Mouse (Mus musculus) CH12.LX (cell line): ENCODE measurements around the gene Fgd1.

Source experiments
- CHD2 ChIP-seq: IDR thresholded peaks from 2 replicates; pipeline ENCODE4 v1.6.1; 2011; ENCODE audit warnings: low read length, improper control_type of control experiment
- CTCF ChIP-seq, 2 experiments: IDR thresholded peaks in 1 of 2; conservative IDR thresholded peaks in 1 of 2; 2 replicates each; pipeline ENCODE4 v1.5.1; 2011 to 2012; ENCODE audit warnings: low read depth in 2 of 2, low read length in 2 of 2, improper control_type of control experiment in 1 of 2, inconsistent platforms in 1 of 2, mild to moderate bottlenecking in 1 of 2, moderate library complexity in 1 of 2
- ETS1 ChIP-seq: conservative IDR thresholded peaks from 2 replicates; pipeline ENCODE4 v1.6.1; 2012; ENCODE audit warnings: low read depth, mild to moderate bottlenecking, inconsistent platforms, low read length, improper control_type of control experiment, moderate library complexity
- GABPA ChIP-seq: IDR thresholded peaks from 2 replicates; pipeline ENCODE4 v1.6.1; 2012; ENCODE audit warnings: low read depth, low read length, improper control_type of control experiment, inconsistent platforms; ENCODE audit not compliant: insufficient replicate concordance
- HCFC1 ChIP-seq: IDR thresholded peaks from 2 replicates; pipeline ENCODE4 v1.6.1; 2012; ENCODE audit warnings: low read depth, mild to moderate bottlenecking, inconsistent platforms, low read length, improper control_type of control experiment
- JUND ChIP-seq: conservative IDR thresholded peaks from 2 replicates; pipeline ENCODE4 v1.6.1; 2011; ENCODE audit warnings: low read depth, low read length, improper control_type of control experiment
- MAZ ChIP-seq: IDR thresholded peaks from 2 replicates; pipeline ENCODE4 v1.6.1; 2012; ENCODE audit warnings: low read depth, mild to moderate bottlenecking, inconsistent platforms, low read length, improper control_type of control experiment, moderate library complexity
- PAX5 ChIP-seq: IDR thresholded peaks from 2 replicates; pipeline ENCODE4 v1.6.1; 2012; ENCODE audit warnings: low read length, inconsistent platforms, mixed read lengths
- POLR2A ChIP-seq: IDR thresholded peaks from 2 replicates; pipeline ENCODE4 v1.6.1; 2011; ENCODE audit warnings: low read depth, mild to moderate bottlenecking, improper control_type of control experiment, low read length
- POLR2AphosphoS2 ChIP-seq: IDR thresholded peaks from 2 replicates; pipeline ENCODE4 v1.6.1; 2011; ENCODE audit warnings: low read depth, low read length, improper control_type of control experiment
- TBP ChIP-seq: conservative IDR thresholded peaks from 2 replicates; pipeline ENCODE4 v1.6.1; 2011; ENCODE audit warnings: low read depth, low read length, improper control_type of control experiment
- TCF12 ChIP-seq: IDR thresholded peaks from 2 replicates; pipeline ENCODE4 v1.6.1; 2014; ENCODE audit warnings: low read depth, mild to moderate bottlenecking, inconsistent platforms, low read length, improper control_type of control experiment
- ZKSCAN1 ChIP-seq: IDR thresholded peaks from 2 replicates; pipeline ENCODE4 v1.6.1; 2012; ENCODE audit warnings: low read depth, inconsistent platforms, low read length, improper control_type of control experiment, borderline replicate concordance

- no peak for TF ChIP-seq POLR2A
- no peak for TF ChIP-seq CHD2
- no peak for TF ChIP-seq PAX5
- TF ChIP-seq MAZ, result no peak
- no peak for TF ChIP-seq ZKSCAN1
- TF ChIP-seq CTCF (conservative IDR thresholded peaks at IDR 0.05 in 1 of 2, IDR thresholded peaks at IDR 0.05 in 1 of 2; ENCODE audit: low read depth in 2 of 2, low read length in 2 of 2), result no peak
- TF ChIP-seq HCFC1, result no peak
- TF ChIP-seq GABPA, result no peak
- TF ChIP-seq ETS1, result no peak
- TF ChIP-seq TBP, result no peak
- TF ChIP-seq TCF12, result no peak
- TF ChIP-seq POLR2AphosphoS2, result no peak
- TF ChIP-seq JUND, result no peak
These were observed 371 bp downstream of the Fgd1 start for GRCm38 (mm10) chrX:151046321-151046720.
